Mouse (Mus musculus) bone marrow, adult 2 months (tissue): ENCODE data around the gene Wee1.
"Not testable (repeated sequence)": the region's sequence is repeated elsewhere in the genome, so short reads cannot be mapped to it uniquely, and the experiment has no call there.

Experiments used
- CTCF ChIP-seq: fragments of 200-500 bp; IDR thresholded peaks from 2 replicates; pipeline ENCODE4 v1.5.1; 2011; ENCODE audit warnings: low read length, control low read depth; ENCODE audit not compliant: control insufficient read depth, insufficient read depth
- POLR2A ChIP-seq: fragments of 200-500 bp; IDR thresholded peaks from 2 replicates; pipeline ENCODE4 v1.6.1; 2011; ENCODE audit warnings: low read depth, mild to moderate bottlenecking, control low read depth, low read length, borderline replicate concordance; ENCODE audit not compliant: control insufficient read depth

- TF ChIP-seq CTCF, POLR2A: not testable (repeated sequence)
Measured at GRCm38 (mm10) chr7:110160109-110160508, 38.3 kb downstream of the Wee1 start.
